Mouse (Mus musculus) liver, embryonic 14.5 days (tissue): ENCODE results near the gene Iqsec1. TPM values are rescaled to one million over a fixed set of nuclear protein-coding genes. Genes with fewer than 3 reads are reported as not detected.

Source experiments
- ATAC-seq: fragments of 200-750 bp; cut with Nextera tagmentation; 2 replicates; pipeline ENCODE4 v1.8.0; 2017; ENCODE audit warnings: moderate number of reproducible peaks, mild to moderate bottlenecking, moderate library complexity; ENCODE audit not compliant: insufficient read depth
- DNase-seq, 3 experiments: peaks; one replicate each; pipeline ENCODE4 v3.0.0-alpha.2; 2012 to 2013; ENCODE audit warnings: low read depth in 3 of 3, low spot score in 3 of 3
- H3K27ac ChIP-seq: fragments of 300-500 bp; sonication (generic); 2 replicates; pipeline ENCODE4 v1.5.1; 2014; ENCODE audit warnings: moderate library complexity, mild to moderate bottlenecking, control low read depth, inconsistent platforms
- H3K27me3 ChIP-seq: fragments of 300-500 bp; sonication (generic); 2 replicates; pipeline ENCODE4 v1.6.1; 2014; ENCODE audit warnings: mild to moderate bottlenecking, low read length, moderate library complexity; ENCODE audit not compliant: control insufficient read depth, insufficient read depth
- H3K36me3 ChIP-seq: fragments of 300-500 bp; sonication (generic); replicated peaks from 2 replicates; pipeline ENCODE4 v1.6.1; 2014; ENCODE audit warnings: low read depth; ENCODE audit not compliant: control insufficient read depth, insufficient read depth
- H3K4me1 ChIP-seq, 2 experiments: fragments of 200-500 bp in 1 of 2; fragments of 300-500 bp in 1 of 2; sonication (generic) in 1 of 2; replicated peaks; 2 replicates each; pipeline ENCODE4 v1.6.1; 2012 to 2014; ENCODE audit warnings: antibody characterized with exemption in 1 of 2, inconsistent platforms in 1 of 2, low read length in 1 of 2; ENCODE audit not compliant: control insufficient read depth in 2 of 2, insufficient read depth in 2 of 2
- H3K4me2 ChIP-seq: fragments of 300-500 bp; sonication (generic); 2 replicates; pipeline ENCODE4 v1.6.1; 2014; ENCODE audit warnings: low read depth, mild to moderate bottlenecking, control low read depth, moderate library complexity
- H3K4me3 ChIP-seq, 2 experiments: fragments of 200-500 bp in 1 of 2; fragments of 300-500 bp in 1 of 2; sonication (generic) in 1 of 2; 2 replicates each; pipeline ENCODE4 v1.5.1; 2012 to 2014; ENCODE audit warnings: low read depth in 2 of 2, low read length in 2 of 2, mild to moderate bottlenecking in 2 of 2, control low read depth in 1 of 2, inconsistent platforms in 1 of 2, moderate library complexity in 1 of 2; ENCODE audit not compliant: insufficient read depth in 1 of 2
- H3K9ac ChIP-seq: fragments of 300-500 bp; sonication (generic); replicated peaks from 2 replicates; pipeline ENCODE4 v1.6.1; 2014; ENCODE audit warnings: mild to moderate bottlenecking, control low read depth, moderate library complexity
- H3K9me3 ChIP-seq: fragments of 300-500 bp; sonication (generic); 2 replicates; pipeline ENCODE4 v1.6.1; 2016; ENCODE audit warnings: low read length, mixed read lengths; ENCODE audit not compliant: control insufficient read depth
- CTCF ChIP-seq: IDR thresholded peaks from 2 replicates; pipeline ENCODE4 v1.5.1; 2016; ENCODE audit warnings: antibody characterized with exemption, low read depth, control low read depth
- EP300 ChIP-seq: IDR thresholded peaks from 2 replicates; pipeline ENCODE4 v1.6.1; 2016; ENCODE audit warnings: antibody characterized with exemption, low read depth
- WGBS: fragments of 180-500 bp; shearing (Covaris S2); extraction: QIAGEN DNeasy Blood & Tissue Kit; methylation state at CpG from one replicate; pipeline ENCODE4 v1.1.7; 2014; ENCODE audit not compliant: insufficient replicate concordance; 5-methylcytosine and 5-hydroxymethylcytosine counted together
- polyA plus RNA-seq, 2 experiments: library from polyadenylated mRNA; depleted of rRNA in 1 of 2; stranded (reverse) in 1 of 2; unstranded in 1 of 2; fragments of >200 nt; fragmentation: Nextera tagmentation in 1 of 2; extraction: Ambion mirVana in 1 of 2; gene quantifications; 2 replicates each; pipeline versions ENCODE4 v1.2.1 to v1.2.3; 2012 to 2014

Iqsec1 gene
- polyA plus RNA-seq, 2 experiments: 4.0 to 9.0 TPM

DNA sequence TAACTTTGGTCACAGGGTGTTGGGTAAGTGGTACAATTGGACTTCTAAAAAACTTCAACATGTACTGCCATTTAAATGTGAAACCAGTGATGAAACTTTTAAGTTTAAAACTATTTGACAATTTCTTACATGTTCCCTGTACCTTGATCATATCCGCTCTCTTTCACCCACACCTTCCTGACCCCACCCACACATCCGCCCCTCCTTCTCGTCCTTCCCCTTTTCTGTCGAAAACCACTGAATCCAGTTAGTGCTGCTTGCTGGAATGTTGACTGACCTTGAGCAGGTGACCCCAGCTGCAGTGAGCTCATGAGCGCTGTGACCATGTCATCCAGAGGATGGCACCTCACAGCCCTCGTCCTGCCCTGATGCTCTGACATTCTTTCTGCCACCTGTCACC, 359.0 kb downstream of the Iqsec1 start:
- Histone ChIP-seq H3K36me3 (peaks cover 71% of the 10 kb centered on the region), H3K27me3 (no peaks in the 10 kb centered on the region), H3K9me3 (no peaks in the 10 kb centered on the region), H3K4me2 (no peak overlapping the region), H3K4me1 (peaks cover 12 to 21% of the 10 kb centered on the region in 2 experiments), H3K4me3 (no peak overlapping the region), H3K27ac (no peak overlapping the region), H3K9ac (no peak overlapping the region)
- WGBS: 60% methylated on average over 6 of the region's 6 CpGs
- no peak for TF ChIP-seq CTCF
- TF ChIP-seq EP300: no peak
- ATAC-seq: no peak
- DNase-seq: no peak

DNA sequence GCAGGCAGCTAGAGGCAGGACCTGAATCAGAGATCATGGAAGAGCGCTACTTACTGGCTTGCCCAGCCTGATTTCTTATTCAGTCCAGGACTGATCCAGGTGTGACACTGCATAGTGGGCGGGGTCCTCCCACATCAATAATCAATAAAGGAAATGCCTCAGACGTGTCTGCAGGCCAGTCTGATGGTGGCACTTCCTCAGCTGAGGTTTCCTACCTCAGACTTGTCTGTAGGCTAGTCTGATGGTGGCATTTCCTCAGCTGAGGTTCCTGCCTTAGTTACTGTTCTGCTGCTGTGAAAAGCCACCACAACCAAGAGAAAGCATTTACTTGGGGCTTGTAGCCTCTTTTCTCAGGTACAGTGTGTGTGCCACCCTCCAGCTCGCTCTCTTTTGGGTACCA, 360.9 kb downstream of the Iqsec1 start:
- no peak overlapping the region for H3K4me3 ChIP-seq
- ATAC-seq (no peak), DNase-seq (no peak)
- no peak overlapping the region for H3K4me2 ChIP-seq
- 0 out of 2 replicates have a peak overlapping the region, but pooled peaks have one; percentile 20 for H3K27ac ChIP-seq
- H3K9me3 ChIP-seq: no peaks in the 10 kb centered on the region
- WGBS: 71% methylated on average over 4 of the region's 4 CpGs
- H3K4me1 ChIP-seq: peaks cover 30 to 37% of the 10 kb centered on the region in 2 experiments
- H3K36me3 ChIP-seq: peaks cover 59% of the 10 kb centered on the region
- no peak overlapping the region for H3K9ac ChIP-seq
- H3K27me3 ChIP-seq: no peaks in the 10 kb centered on the region
- no peak for TF ChIP-seq EP300

DNA sequence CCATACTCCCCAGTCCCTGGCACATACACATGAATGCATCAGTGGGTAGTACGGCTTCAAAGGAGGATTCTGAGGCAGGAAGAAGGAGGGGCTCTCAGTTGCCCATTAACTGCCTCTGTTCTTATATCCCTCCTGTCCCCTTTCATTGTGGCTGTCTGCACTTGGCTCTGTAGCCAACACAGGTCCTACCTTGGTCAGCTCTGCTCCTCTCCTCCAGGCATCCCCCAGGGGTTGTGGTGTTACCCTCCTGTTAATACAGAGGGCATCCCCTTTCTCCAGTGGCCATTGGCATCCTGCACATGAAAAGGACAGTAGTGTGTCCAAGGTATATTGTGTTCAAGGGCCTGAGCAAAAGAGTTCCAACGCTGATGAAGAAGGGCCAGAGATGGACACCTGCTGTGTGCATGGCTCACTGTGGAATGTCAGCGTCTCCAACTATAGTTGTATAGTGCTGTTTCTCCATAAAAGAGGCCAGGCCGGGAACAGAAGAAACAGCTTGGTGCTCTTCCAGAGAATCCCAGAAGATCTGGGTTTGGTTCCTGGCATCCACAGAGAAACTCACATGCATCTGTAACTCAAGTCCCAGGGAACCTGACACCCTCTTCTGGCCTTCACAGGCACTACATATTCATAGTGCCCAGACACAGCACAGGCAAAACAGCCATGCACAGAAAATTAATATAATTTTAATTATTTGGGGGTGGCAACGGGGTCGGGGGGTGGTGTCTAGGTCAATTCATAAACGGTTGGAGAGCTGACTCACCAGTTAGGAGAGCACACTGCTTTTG, 363.1 kb downstream of the Iqsec1 start:
- 72% methylated on average over 7 of the region's 7 CpGs for WGBS
- Histone ChIP-seq H3K9ac (peak overlapping the region; percentile 65), H3K4me3 (peak overlapping the region; percentile 52 to 54)

DNA sequence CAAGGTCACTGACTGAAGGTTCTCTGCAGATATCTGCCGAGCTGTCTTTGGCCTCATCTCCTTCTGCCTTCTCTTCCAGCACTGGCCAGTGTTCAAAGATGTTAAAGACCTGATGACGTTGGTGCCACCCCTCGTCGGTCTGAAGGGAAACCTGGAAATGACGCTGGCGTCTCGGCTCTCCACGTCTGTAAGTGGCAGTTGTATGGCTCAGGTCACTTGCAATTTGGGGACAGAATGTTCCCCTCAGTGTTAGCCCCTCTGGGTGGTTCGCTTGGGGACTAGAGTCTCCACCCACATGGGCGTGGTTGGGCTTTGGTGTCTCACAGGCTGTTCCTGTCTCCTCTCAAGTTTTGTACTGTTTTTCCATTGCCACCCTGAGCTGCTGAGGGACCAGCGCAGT, 363.8 kb downstream of the Iqsec1 start:
- no peaks in the 10 kb centered on the region for H3K9me3 ChIP-seq
- peaks cover 45% of the 10 kb centered on the region for H3K36me3 ChIP-seq
- H3K4me3 ChIP-seq: peak overlapping the region; percentile 52 to 54
- H3K4me1 ChIP-seq: peaks cover 56 to 64% of the 10 kb centered on the region in 2 experiments
- no peaks in the 10 kb centered on the region for H3K27me3 ChIP-seq
- TF ChIP-seq EP300: no peak
- TF ChIP-seq CTCF: no peak
- H3K27ac ChIP-seq: peak overlapping the region; percentile 97
- DNase-seq: peak; percentile 63 to 74 (median 65)
- H3K4me2 ChIP-seq: peak overlapping the region; percentile 92
- WGBS: 17% methylated on average over 11 of the region's 11 CpGs
- ATAC-seq: peak; percentile 32
- H3K9ac ChIP-seq: peak overlapping the region; percentile 65

More for the DNA sequence above, 363.1 kb downstream of the Iqsec1 start:
- Histone ChIP-seq H3K4me1 (peaks cover 51 to 59% of the 10 kb centered on the region in 2 experiments), H3K36me3 (peaks cover 50% of the 10 kb centered on the region), H3K27ac (peak overlapping the region; percentile 97), H3K9me3 (no peaks in the 10 kb centered on the region), H3K27me3 (no peaks in the 10 kb centered on the region), H3K4me2 (peak overlapping the region; percentile 92)
- ATAC-seq: no peak
- no peak for DNase-seq
- TF ChIP-seq EP300: 0 out of 2 replicates have a peak, but pooled peaks have one; percentile 24
- peak; percentile 72 for TF ChIP-seq CTCF

DNA sequence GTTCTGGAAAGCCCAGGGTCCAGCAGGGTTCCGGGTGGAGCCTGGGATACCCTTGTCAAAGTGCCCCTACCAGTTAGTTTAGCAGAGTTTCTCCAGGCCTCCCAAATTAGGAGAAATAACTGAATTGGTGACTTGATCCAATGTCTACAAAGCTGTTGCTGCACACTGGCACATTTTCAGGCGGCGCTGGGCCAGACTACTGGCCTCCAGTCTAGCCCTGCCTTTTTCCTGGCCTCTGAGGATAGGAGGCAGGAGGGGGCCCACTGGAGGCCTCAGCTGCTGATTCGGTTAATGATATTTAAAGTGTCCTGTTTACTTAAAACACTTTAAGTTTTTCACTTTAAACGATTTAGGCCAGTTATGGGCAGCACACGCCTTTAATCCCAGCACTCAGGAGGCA, 364.3 kb downstream of the Iqsec1 start:
- Histone ChIP-seq H3K4me1 (peaks cover 57 to 65% of the 10 kb centered on the region in 2 experiments), H3K4me2 (peak overlapping the region; percentile 92), H3K36me3 (peaks cover 39% of the 10 kb centered on the region), H3K27ac (peak overlapping the region; percentile 97), H3K4me3 (peak overlapping the region; percentile 52 to 54), H3K9me3 (no peaks in the 10 kb centered on the region), H3K9ac (peak overlapping the region; percentile 65), H3K27me3 (no peaks in the 10 kb centered on the region)
- 18% methylated on average over 6 of the region's 6 CpGs for WGBS
- no peak for ATAC-seq
- DNase-seq: no peak
- TF ChIP-seq EP300: no peak
- no peak for TF ChIP-seq CTCF
